Mouse (Mus musculus) kidney, adult 11 months (tissue): Measurements from ENCODE around the gene Fibcd1.
A peak's percentile ranks its signal among the peaks of the same experiment; 100 is the strongest.

Experiments used
- DNase-seq: peaks from one replicate; pipeline ENCODE4 v3.0.0; 2022

The Fibcd1 gene

GRCm38 (mm10) chr2:31857180-31857579, 11.4 kb upstream of the Fibcd1 start:
- no peak for DNase-seq

- DNase-seq, result no peak
Observed at GRCm38 (mm10) chr2:31855991-31856390, 10.2 kb upstream of the Fibcd1 start.

GRCm38 (mm10) chr2:31850141-31850540, 4.3 kb upstream of the Fibcd1 start:
- DNase-seq, result no peak

GRCm38 (mm10) chr2:31847908-31848307, 2.1 kb upstream of the Fibcd1 start:
- DNase-seq, result peak; percentile 27

- DNase-seq, result no peak
Observed at GRCm38 (mm10) chr2:31846692-31847660, 1.2 kb upstream of the Fibcd1 start.

GRCm38 (mm10) chr2:31845512-31845895, 301 bp downstream of the Fibcd1 start:
- DNase-seq, result no peak

GRCm38 (mm10) chr2:31844729-31845136, 1.1 kb downstream of the Fibcd1 start:
- DNase-seq, result no peak

- no peak for DNase-seq
Observed at GRCm38 (mm10) chr2:31838868-31839267, 6.9 kb downstream of the Fibcd1 start.

- no peak for DNase-seq
Observed at GRCm38 (mm10) chr2:31836985-31837384, 8.8 kb downstream of the Fibcd1 start.

- DNase-seq, result peak; percentile 61
Observed at GRCm38 (mm10) chr2:31836091-31836490, 9.7 kb downstream of the Fibcd1 start.

- DNase-seq, result no peak
Observed at GRCm38 (mm10) chr2:31828311-31828825, 17.4 kb downstream of the Fibcd1 start.

GRCm38 (mm10) chr2:31827877-31828276, 17.9 kb downstream of the Fibcd1 start:
- peak; percentile 49 for DNase-seq

- DNase-seq, result no peak
Observed at GRCm38 (mm10) chr2:31826094-31827085, 19.4 kb downstream of the Fibcd1 start.

- no peak for DNase-seq
Observed at GRCm38 (mm10) chr2:31825469-31825911, 20.3 kb downstream of the Fibcd1 start.

- no peak for DNase-seq
Observed at GRCm38 (mm10) chr2:31823933-31824730, 21.7 kb downstream of the Fibcd1 start.

GRCm38 (mm10) chr2:31822524-31823371, 23.1 kb downstream of the Fibcd1 start:
- no peak for DNase-seq

GRCm38 (mm10) chr2:31815367-31815766, 30.4 kb downstream of the Fibcd1 start:
- DNase-seq, result peak; percentile 65

- no peak for DNase-seq
Observed at GRCm38 (mm10) chr2:31814699-31815098, 31.1 kb downstream of the Fibcd1 start.

GRCm38 (mm10) chr2:31813641-31814040, 32.2 kb downstream of the Fibcd1 start:
- DNase-seq, result no peak

- no peak for DNase-seq
Observed at GRCm38 (mm10) chr2:31811086-31811958, 34.5 kb downstream of the Fibcd1 start.
